ENCODE assay signal across 8 mouse cellular contexts in genomic region chr15:82987014-82987731, GRCm38 (mm10). TPM values are rescaled to one million over a fixed set of nuclear protein-coding genes. Genes with fewer than 3 reads are reported as not detected.
DNase-seq lines count a peak whose midpoint lies in the region; ATAC-seq and TF ChIP-seq lines count a peak whose summit lies in the region.

No protein-coding gene starts in this region.

- no peaks in the 10 kb centered on the region for H3K36me3 ChIP-seq in forebrain, embryonic 15.5 days
- no peaks in the 10 kb centered on the region for H3K36me3 ChIP-seq in limb, embryonic 14.5 days (ENCODE audit: control insufficient read depth, insufficient read depth, low read length)

- peak overlapping the region; percentile 46 for H3K4me3 ChIP-seq in forebrain, embryonic 15.5 days
- H3K4me3 ChIP-seq in limb, embryonic 14.5 days (replicated peaks; ENCODE audit: low read length): peak overlapping the region; percentile 52

- H3K27me3 ChIP-seq in forebrain, embryonic 15.5 days: no peaks in the 10 kb centered on the region
- peaks cover 5% of the 10 kb centered on the region for H3K27me3 ChIP-seq in limb, embryonic 14.5 days (ENCODE audit: control insufficient read depth, insufficient read depth, low read length)

- WGBS in forebrain, embryonic 15.5 days: 1% methylated on average over 38 of the region's 38 CpGs
- 0% methylated on average over 36 of the region's 38 CpGs for WGBS in limb, embryonic 14.5 days

- no peak; the same call in 1 of the 2 replicates for ATAC-seq in forebrain, embryonic 15.5 days (replicated peaks)
- ATAC-seq in limb, embryonic 14.5 days (ENCODE audit: low FRiP score, low read depth): no peak
- 0 out of 2 replicates have a peak, but pooled peaks have one; percentile 2 for ATAC-seq in neutrophil, adult 5-6 weeks (ENCODE audit: extremely low read depth, insufficient number of reproducible peaks, low FRiP score, poor library complexity, severe bottlenecking)

- peak overlapping the region; percentile 95 for H3K4me2 ChIP-seq in forebrain, embryonic 15.5 days (replicated peaks)
- peak overlapping the region; percentile 92 for H3K4me2 ChIP-seq in limb, embryonic 14.5 days (replicated peaks; ENCODE audit: low read depth, low read length, severe bottlenecking)

- H3K9me3 ChIP-seq in forebrain, embryonic 15.5 days: no peaks in the 10 kb centered on the region
- H3K9me3 ChIP-seq in limb, embryonic 14.5 days (ENCODE audit: control insufficient read depth, low read length): no peaks in the 10 kb centered on the region

- peak; percentile 16 for DNase-seq in kidney, adult 11 months
- DNase-seq in kidney, adult 9 months: no peak
- peak; percentile 24 for DNase-seq in MEL-GATA-1-ER (ENCODE audit: extremely low read depth, low read depth)
- no peak for DNase-seq in limb, embryonic 14.5 days (ENCODE audit: low spot score)
- DNase-seq in cerebellum, postnatal 36 days: no peak
- DNase-seq in gastrocnemius, adult 8-10 months (ENCODE audit: low spot score in 2 of 2): no peak

- peaks cover 82% of the 10 kb centered on the region for H3K4me1 ChIP-seq in forebrain, embryonic 15.5 days
- peaks cover 53% of the 10 kb centered on the region for H3K4me1 ChIP-seq in limb, embryonic 14.5 days (ENCODE audit: control insufficient read depth, insufficient read depth, low read length)

- TF ChIP-seq POLR2A in limb, embryonic 14.5 days (IDR thresholded peaks at IDR 0.05; ENCODE audit: borderline replicate concordance, extremely low read depth, insufficient read depth, insufficient read length): no peak

- peak overlapping the region; percentile 56 for H3K9ac ChIP-seq in forebrain, embryonic 15.5 days (replicated peaks)
- peak overlapping the region; percentile 58 for H3K9ac ChIP-seq in limb, embryonic 14.5 days (ENCODE audit: low read depth, low read length, severe bottlenecking)

- no peak overlapping the region for H3K27ac ChIP-seq in forebrain, embryonic 15.5 days (replicated peaks)
- H3K27ac ChIP-seq in limb, embryonic 14.5 days (replicated peaks; ENCODE audit: low read depth, low read length): no peak overlapping the region

RNA-seq across cellular contexts. Expression of gene Tcf20, which starts 0.5 kb away (rescaled TPM):
- 18.2 and 18.7 TPM in 2 replicates for polyA plus RNA-seq in forebrain, embryonic 15.5 days (2015; fragmentation: Nextera tagmentation; extraction: Ambion mirVana)
- polyA plus RNA-seq in limb, embryonic 14.5 days (2012; rRNA removed): 28.9 and 29.2 TPM in 2 replicates
- polyA plus RNA-seq in limb, embryonic 14.5 days (2014; fragmentation: Nextera tagmentation; extraction: Ambion mirVana): 14.6 and 16.3 TPM in 2 replicates
- 138 TPM in 2 replicates for total RNA-seq in neutrophil, adult 5-6 weeks (2017)
- total RNA-seq in gastrocnemius, adult 8-10 months (2022): 10 to 100 TPM; 28.0 to 36.3 (median 32.1) TPM

RNA-seq across cellular contexts. Expression of gene Nfam1, which starts 45.9 kb away (rescaled TPM):
- 1.6 and 1.8 TPM in 2 replicates for polyA plus RNA-seq in forebrain, embryonic 15.5 days (2015; fragmentation: Nextera tagmentation; extraction: Ambion mirVana)
- 4.0 and 4.5 TPM in 2 replicates for polyA plus RNA-seq in limb, embryonic 14.5 days (2012; rRNA removed)
- polyA plus RNA-seq in limb, embryonic 14.5 days (2014; fragmentation: Nextera tagmentation; extraction: Ambion mirVana): 3.5 and 4.3 TPM in 2 replicates
- 242 and 249 TPM in 2 replicates for total RNA-seq in neutrophil, adult 5-6 weeks (2017)
- total RNA-seq in gastrocnemius, adult 8-10 months (2022): under 1 TPM; 0.12 to 0.43 (median 0.28) TPM

Comparison
In these comparisons a context has a peak if more than half of its experiments do, and no peak if none do; other contexts are left out.
1. DNase-seq: peak in kidney, adult 11 months (single experiment) and MEL-GATA-1-ER (single experiment); none in kidney, adult 9 months (single experiment), limb, embryonic 14.5 days (single experiment), cerebellum, postnatal 36 days (0 of 2) and gastrocnemius, adult 8-10 months (0 of 2).
2. RNA of gene Nfam1, which starts 45.9 kb away (total RNA-seq): 242 to 249 TPM in neutrophil, adult 5-6 weeks; 0.12 to 0.43 TPM in gastrocnemius, adult 8-10 months; every median in the first group is over 100 times any median in the second.